Mouse (Mus musculus) frontal cortex, adult 2 months (tissue): ENCODE data around the gene Tldc2. TPM values are rescaled to one million over a fixed set of nuclear protein-coding genes. Genes with fewer than 3 reads are reported as not detected.
A peak's percentile ranks its signal among the peaks of the same experiment; 100 is the strongest.

Experiments used
- DNase-seq, 2 experiments: peaks; one replicate each; pipeline ENCODE4 v3.0.0; 2022; ENCODE audit warnings: low spot score in 1 of 2; ENCODE audit errors: extremely low spot score in 1 of 2
- polyA plus RNA-seq: library from polyadenylated mRNA; depleted of rRNA; stranded (reverse); fragments of >200 nt; gene quantifications from 2 replicates; pipeline ENCODE4 v1.2.3, GENCODE M21; 2012; rRNA removed

Gene Tldc2
- 0.30 TPM in 1 of 2 replicates, not detected in the other for polyA plus RNA-seq

- no peak for DNase-seq
These were observed at the start of gene Tldc2 for GRCm38 (mm10) chr2:157086796-157087195. Gene Tldc2, plus strand, starts transcription at chr2:157087055.

DNA sequence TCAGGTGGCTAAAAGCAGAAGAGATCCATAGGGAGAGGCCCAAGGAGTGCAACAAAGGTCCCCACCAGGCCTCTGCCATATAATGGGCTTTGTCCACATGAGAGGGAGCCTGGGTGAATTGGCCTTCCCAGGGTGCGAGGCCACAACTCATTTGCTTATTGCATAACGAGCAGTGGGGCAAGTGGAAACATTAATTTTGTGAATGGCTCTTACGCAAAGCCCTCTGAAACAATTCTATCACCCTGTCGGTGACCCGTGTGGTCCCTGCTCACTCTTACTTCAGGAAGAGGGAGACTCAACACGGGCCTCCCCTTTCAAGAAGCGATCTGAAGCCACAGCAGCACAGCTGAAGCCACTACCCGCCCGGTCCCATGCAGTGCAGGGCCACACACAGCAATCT is 49.6 kb upstream of the Tldc2 start:
- no peak for DNase-seq

GRCm38 (mm10) chr2:157039900-157040648 is 46.8 kb upstream of the Tldc2 start:
- no peak for DNase-seq

GRCm38 (mm10) chr2:157040649-157041046 is 46.2 kb upstream of the Tldc2 start:
- DNase-seq = no peak

DNA sequence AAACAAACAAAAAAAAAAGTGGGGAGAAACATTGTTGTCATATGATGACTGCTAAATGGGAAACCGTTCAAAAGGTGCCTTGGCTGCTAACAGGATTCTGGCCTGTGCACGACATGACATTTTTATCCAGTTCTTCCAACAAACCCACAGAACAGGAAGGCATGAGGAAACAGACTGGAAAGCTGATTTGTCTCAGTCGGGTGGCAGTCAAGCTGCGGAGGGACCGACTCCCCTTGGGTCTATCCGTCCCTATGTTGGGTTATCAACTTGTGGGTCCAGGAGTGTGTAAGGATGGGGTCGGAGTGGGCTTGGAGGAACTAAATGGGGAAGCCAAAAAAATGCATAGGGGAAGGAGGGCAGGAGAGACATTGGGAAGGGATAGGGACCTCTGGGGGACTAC is 45.4 kb upstream of the Tldc2 start:
- no peak for DNase-seq

GRCm38 (mm10) chr2:157043556-157043955 is 43.3 kb upstream of the Tldc2 start:
- no peak for DNase-seq

GRCm38 (mm10) chr2:157043987-157044386 is 42.9 kb upstream of the Tldc2 start:
- DNase-seq = no peak

DNA sequence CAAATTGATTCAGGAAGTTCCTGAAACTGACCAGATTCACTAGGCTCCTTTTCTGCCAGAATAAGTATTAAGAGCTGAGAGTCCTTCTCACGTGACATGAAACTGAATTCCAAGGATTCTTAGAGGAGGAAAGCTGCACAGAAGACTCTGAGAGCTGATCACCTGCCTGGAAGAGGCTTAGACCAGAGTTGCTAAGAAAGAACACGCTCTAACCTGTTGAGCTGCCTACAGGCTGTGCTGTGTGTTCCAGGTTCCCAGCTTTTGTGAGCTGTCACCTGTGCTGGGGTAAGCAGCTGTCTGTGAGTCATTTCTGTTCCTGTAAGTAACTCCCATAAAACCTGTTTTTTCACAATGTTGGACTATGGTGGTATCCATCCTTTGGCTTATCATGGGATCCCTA is 40.9 kb upstream of the Tldc2 start:
- no peak for DNase-seq

GRCm38 (mm10) chr2:157046956-157047355 is 39.9 kb upstream of the Tldc2 start:
- no peak for DNase-seq

DNA sequence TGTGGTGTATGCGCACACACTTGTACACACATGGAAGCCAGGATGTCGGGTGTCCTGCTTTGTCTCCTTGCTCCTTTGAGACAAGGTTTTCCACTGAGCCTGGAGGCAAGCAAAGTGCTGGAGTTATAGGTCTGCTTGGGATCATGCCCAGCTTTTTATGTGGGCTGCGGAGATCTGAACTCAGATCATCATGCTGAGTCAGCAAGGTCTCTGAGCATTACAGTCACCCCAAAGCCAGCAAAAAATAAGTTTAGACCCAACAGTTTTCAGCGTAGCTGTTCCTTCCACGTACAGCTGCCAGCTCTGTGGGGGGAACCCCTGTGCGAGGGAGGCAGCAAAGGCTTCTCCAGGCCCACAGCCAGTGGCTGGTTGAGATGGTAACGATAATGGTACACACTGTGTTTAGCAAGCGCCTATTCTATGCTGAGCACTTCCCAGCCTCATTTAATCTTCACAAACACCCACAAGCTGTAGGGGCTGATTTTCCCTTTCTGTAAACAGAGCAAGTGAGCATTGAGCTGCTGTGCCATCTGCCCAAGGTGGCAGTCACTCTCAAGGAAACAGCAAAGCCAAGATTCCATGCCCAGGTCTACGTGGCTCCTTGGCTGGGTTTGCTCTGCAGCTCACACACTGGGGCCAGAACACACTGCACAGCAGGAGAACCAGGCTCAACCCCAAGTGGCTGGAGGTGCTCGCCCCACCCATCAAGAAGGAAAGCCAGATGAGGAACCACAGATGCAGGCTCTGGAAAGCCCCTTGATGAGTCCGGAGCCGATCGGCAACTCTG is 38.3 kb upstream of the Tldc2 start:
- peak; percentile 85 to 87 for DNase-seq

GRCm38 (mm10) chr2:157049831-157050243 is 37.0 kb upstream of the Tldc2 start:
- peak; percentile 30 to 65 for DNase-seq

GRCm38 (mm10) chr2:157052448-157052847 is 34.4 kb upstream of the Tldc2 start:
- no peak for DNase-seq

GRCm38 (mm10) chr2:157053124-157053523 is 33.7 kb upstream of the Tldc2 start:
- no peak for DNase-seq

GRCm38 (mm10) chr2:157053787-157054186 is 33.1 kb upstream of the Tldc2 start:
- DNase-seq = no peak

- no peak for DNase-seq
These were observed 32.6 kb upstream of the Tldc2 start for GRCm38 (mm10) chr2:157054297-157054696.

DNA sequence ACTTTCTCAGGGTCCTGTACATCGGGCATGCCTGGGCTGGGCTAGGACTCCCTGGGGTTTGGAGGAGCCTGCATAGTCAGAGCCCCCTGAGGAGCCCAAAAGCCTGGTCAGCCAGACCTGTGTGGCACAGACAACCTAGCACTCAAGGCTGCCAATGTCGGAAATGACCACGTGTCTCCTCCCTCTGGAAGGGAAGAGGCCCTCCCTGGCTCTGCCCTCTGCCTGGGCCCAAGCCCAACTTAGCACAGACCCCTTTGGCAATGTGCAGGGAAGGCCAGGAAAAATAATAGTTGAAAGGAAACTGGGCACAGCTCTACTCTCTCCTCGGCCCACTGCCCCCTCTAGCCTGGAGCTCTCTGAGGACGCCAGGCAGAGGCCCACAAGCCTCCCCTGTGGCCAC is 32.0 kb upstream of the Tldc2 start:
- peak in 1 of 2 experiments; percentile 54 for DNase-seq

DNA sequence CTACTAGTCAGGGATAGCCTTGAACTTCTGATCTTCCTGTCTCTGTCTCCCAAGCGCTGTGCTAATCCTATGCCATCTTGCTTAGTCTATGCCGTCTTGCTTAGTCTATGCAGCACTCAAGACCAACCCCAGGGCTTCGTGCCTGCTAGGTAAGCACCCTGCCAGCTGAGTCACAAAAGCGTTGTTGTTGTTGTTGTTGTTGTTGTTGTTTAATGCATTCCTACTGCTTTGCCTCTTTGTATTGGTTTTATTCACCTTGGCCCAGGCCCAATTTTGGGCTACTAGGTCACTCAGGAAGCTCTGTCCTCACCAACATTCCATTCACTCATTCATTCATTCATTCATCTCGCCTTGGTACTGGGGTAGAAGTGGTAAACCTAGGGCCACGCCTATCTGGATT is 31.1 kb upstream of the Tldc2 start:
- no peak for DNase-seq

DNA sequence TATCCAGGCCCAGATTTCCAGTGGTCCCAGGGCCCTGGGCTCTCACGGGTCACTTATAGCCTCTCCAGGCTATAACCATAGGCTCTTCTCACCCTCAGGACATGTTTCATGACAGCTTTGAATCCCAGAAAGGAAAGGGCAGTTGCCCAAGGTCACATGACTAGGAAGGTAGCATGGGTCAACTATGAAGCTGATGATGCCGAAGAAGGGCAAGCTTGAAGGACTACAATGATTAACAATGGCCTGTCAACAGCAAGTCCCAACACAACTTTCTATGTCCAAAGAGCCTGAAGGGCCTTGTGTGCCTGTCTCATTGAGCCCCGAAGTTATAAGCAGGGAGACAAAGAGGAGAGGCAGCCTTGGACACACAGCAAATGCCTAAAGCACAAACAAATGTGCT is 29.7 kb upstream of the Tldc2 start:
- DNase-seq = no peak

DNA sequence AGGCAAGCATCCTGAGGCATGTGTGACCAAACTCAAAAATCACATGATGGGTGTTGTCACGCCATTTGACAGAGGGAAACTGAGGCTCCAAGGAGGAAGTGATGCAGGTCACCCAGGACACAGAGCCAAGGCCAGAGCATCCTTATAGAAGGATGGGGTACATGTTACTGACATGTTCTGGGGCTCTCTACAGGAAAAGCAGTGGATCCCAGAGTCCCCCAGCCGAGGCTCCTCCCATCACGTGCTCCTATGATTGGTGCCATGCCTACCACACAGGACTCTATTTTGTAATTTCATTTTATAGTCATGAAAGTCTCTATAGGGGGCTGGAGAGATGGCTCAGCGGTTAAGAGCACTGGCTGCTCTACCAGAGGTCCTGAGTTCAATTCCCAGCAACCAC is 29.1 kb upstream of the Tldc2 start:
- DNase-seq = no peak

DNA sequence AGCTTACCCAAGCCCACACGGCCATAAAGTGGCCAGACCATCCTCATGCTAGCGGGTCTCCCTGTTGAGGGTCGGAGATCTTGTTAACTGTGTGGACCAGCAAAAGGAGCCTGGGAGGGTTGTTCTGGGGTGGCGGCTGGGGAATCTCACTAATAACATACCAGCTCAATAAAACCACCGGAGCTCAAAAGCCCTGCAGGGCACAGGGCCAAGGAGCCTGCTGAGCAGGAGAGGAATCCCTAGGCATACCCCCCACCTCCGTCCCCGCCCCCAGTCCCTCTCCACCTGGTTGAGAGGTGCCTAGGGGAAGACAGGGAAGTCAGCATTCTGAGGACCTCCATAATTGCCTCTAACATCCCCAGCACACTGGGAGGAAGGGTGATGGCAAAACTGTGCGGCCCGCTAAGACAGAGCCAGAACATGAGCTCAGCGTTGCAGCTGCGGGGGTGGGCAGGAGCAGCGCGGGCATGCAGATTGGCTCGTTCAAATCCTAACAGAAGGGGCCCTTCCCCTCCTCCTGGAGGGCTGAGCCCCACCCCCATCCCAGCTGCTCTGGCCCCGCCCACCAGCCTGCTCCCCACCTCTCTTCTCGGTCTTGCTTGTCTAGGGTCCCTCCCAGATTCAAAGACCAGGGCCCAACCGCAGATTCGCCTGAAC is 28.4 kb upstream of the Tldc2 start:
- peak; percentile 69 to 84 for DNase-seq

DNA sequence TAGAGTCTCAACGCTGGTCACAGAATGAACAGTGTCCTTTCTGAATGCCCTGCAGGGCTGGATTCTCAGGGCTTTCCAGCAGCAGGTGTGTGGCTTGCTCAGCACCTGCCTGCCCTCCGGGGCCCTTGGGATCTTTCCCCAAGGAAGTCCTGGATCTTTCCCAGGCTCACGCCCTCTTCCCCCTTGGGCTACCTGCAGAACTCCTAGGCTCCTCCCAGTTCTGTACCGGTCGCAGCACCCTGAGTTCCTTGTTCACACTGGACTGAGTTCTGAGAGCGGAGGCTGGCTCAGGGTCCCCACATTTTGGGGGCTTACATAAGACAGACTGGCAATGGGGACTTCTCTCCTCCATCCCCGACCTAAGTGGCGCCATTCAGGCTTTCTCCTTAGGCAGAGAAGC is 27.7 kb upstream of the Tldc2 start:
- no peak for DNase-seq
